Mouse (Mus musculus): ENCODE results near the gene Rdh5. TPM values are rescaled to one million over a fixed set of nuclear protein-coding genes. Genes with fewer than 3 reads are reported as not detected.
A peak's percentile ranks its signal among the peaks of the same experiment; 100 is the strongest.

Rdh5 gene
- 1 to 10 TPM; 8.6 to 9.5 TPM for total RNA-seq (2021)
- long read RNA-seq, experiment 1, partial matches to known transcripts = 0 of 8 reads
- long read RNA-seq, experiment 1, other reads (novel, unspliced or antisense) = 7 of 8 reads
- long read RNA-seq, experiment 2, partial matches to known transcripts = 1 of 6 reads
- long read RNA-seq, experiment 2, other reads (novel, unspliced or antisense) = 5 of 6 reads

GRCm38 (mm10) chr10:128922822-128923012 is at the start of gene Rdh5:
Gene Rdh5, minus strand, starts transcription at chr10:128922888.
- intact Hi-C loops (cut with DNase I) = no loop called here

GRCm38 (mm10) chr10:128970740-128971250 is 48.1 kb upstream of the Rdh5 start:
- intact Hi-C loops (cut with DNase I) = loop anchor here (10.0 kb wide), 1 partner anchor 236 kb away; no protein-coding TSS in a partner anchor
- DNase-seq = no peak

More at GRCm38 (mm10) chr10:128922822-128923012, at the start of gene Rdh5:
- DNase-seq = no peak

DNA sequence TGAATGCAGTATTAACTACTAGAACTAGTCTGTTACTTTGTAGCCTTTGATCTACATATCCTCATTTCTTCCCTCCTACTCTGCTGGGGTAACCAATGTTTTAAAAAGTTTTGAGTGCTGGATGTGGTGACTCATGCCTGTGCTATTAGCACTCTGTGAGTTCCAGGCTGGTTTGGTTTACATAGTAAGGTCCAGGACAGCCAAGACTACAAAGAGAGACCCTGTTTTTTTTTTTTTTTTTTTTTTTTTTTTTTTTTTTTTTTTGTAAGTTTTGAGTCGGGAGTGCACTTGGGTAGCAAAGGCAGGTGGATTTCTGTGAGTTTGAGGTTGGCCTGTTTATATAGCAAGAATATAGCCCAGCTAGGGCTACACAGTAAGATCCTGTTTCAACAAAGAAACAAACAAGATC is 45.7 kb upstream of the Rdh5 start:
- DNase-seq = no peak
- intact Hi-C loops (cut with DNase I) = no loop called here

GRCm38 (mm10) chr10:128965871-128966270 is 43.2 kb upstream of the Rdh5 start:
- DNase-seq = no peak

GRCm38 (mm10) chr10:128964961-128965360 is 42.3 kb upstream of the Rdh5 start:
- intact Hi-C loops (cut with DNase I) = no loop called here
- no peak for DNase-seq

More at GRCm38 (mm10) chr10:128965871-128966270, 43.2 kb upstream of the Rdh5 start:
- intact Hi-C loops (cut with DNase I) = no loop called here

DNA sequence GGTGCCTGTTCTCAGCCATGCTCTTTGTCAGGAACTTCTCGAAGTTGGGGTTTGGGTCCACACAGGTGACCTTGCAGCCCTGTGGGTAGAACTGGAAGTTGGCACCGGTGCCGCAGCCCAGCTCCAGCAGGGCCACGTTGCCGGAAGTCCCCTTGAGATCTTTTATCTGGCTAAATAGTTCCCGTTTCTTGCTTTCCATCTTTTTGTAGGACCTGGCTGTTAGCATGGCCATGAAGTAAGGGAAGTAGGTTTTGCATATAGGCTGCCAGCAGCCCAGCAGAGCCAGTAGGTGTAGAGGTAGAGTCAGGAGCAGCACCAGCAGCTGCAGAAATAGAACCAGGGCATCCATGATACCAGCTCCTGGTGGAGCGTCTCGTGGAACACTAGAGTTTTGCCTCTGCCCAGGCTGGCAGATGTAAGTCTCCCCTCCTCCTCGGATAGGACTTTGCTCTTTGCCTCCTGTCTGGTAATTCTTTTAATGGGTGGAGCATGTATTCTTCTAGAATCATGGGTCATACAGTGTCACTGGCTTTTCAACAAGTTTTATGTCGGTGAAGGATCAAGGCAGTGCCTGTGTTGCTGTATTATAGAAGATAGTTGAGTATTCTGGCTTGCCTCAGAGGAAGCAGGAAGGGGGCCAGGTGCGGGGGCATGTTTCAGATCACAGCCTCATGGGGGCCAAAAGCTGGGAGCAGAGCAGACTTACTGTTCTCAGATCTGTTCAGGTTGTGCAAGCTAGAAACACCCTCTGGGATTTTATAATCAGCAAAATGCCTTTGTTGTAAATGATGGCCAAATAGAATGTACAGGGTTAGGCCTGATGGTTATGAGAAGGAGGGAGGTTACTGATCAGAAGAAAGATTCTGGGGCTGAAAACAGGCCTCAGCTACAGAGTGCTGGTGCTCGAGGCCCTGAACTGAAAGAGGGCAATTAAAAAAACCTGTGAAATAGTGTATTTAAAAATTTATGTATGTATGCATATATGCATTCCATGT is 38.2 kb upstream of the Rdh5 start, which contains the start of gene Mettl7b:
TSS of gene Mettl7b (minus strand) at position 399 of the 995 bp plus-strand sequence.
- intact Hi-C loops (cut with DNase I) = no loop called here
- DNase-seq = no peak

- DNase-seq = no peak
- intact Hi-C loops (cut with DNase I) = no loop called here
These were observed 37.5 kb upstream of the Rdh5 start for GRCm38 (mm10) chr10:128960142-128960541.

DNA sequence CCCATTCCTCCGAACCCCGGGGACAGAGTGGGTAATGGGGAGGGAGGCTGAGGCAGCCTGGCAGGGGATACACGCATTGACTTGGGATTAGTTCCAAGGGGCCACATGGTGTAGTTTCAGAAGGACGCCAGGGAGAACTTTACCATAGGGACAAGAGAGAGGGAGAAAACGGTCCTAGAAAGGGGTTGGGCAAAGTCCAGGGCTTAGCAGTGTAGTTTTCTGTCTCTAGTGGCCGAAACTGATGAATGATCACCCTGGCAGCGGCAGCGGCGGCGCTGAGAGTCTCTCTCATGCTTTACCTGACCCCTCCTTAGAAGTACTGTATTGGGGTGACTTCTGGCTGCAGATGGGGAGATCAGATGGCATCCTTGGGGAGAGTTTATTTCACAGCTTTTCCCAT is 35.7 kb upstream of the Rdh5 start:
- no peak for DNase-seq
- intact Hi-C loops (cut with DNase I) = no loop called here

- intact Hi-C loops (cut with DNase I) = no loop called here
These were observed 27.7 kb upstream of the Rdh5 start for GRCm38 (mm10) chr10:128950208-128950887.

GRCm38 (mm10) chr10:128947496-128947895 is 24.8 kb upstream of the Rdh5 start:
- DNase-seq = no peak
- intact Hi-C loops (cut with DNase I) = no loop called here

More at GRCm38 (mm10) chr10:128950208-128950887, 27.7 kb upstream of the Rdh5 start:
- no peak for DNase-seq

DNA sequence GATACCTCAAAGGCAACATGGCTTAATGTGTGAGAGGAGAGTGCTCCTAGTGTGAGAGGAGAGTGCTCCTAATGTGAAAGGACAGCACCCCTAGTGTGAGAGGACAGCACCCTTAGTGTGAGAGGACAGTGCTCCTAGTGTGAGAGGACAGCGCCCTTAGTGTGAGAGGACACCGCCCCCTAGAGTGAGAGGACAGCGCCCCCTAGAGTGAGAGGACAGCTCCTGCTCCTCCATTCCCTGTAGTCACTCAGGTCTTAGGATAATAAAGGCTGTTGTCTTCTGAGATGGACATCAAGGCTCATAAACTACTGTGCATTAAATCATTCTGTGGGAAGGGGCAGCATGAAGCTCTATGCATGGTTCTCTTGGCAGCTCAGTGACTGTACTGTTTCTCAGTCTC is 23.0 kb upstream of the Rdh5 start:
- peak; percentile 55 to 77 for DNase-seq

GRCm38 (mm10) chr10:128940475-128941061 is 17.9 kb upstream of the Rdh5 start:
- intact Hi-C loops (cut with DNase I) = no loop called here
- no peak for DNase-seq

More for the DNA sequence above, 23.0 kb upstream of the Rdh5 start:
- intact Hi-C loops (cut with DNase I) = no loop called here

GRCm38 (mm10) chr10:128938974-128939373 is 16.3 kb upstream of the Rdh5 start:
- intact Hi-C loops (cut with DNase I) = no loop called here
- no peak for DNase-seq

DNA sequence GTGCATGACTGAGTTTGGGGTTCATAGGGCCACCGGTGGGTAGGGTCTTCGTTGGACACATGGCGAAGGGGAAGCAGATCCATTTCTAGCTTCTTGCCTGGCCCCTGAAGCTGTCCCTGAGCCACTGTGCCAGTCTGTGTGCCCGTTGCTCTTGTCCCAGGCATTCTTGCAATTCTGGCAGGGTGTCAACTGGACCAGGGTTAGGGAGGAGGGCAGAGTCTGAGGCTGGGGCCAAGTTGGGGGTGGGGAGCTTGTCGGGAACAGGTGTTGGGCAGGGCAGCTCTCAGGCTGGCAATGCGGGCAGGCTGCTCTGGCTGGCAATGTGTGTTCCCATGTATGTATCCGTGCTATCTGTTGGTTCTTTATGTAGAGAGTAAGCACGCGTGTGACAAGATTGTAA is 15.8 kb upstream of the Rdh5 start:
- intact Hi-C loops (cut with DNase I) = no loop called here
- DNase-seq = peak; percentile 81 to 90

- intact Hi-C loops (cut with DNase I) = loop anchor here (2.0 kb wide), 1 partner anchor 25 kb away; no protein-coding TSS in a partner anchor
- DNase-seq = peak in 1 of 2 experiments; percentile 35
These were observed 15.2 kb upstream of the Rdh5 start for GRCm38 (mm10) chr10:128937756-128938390.

DNA sequence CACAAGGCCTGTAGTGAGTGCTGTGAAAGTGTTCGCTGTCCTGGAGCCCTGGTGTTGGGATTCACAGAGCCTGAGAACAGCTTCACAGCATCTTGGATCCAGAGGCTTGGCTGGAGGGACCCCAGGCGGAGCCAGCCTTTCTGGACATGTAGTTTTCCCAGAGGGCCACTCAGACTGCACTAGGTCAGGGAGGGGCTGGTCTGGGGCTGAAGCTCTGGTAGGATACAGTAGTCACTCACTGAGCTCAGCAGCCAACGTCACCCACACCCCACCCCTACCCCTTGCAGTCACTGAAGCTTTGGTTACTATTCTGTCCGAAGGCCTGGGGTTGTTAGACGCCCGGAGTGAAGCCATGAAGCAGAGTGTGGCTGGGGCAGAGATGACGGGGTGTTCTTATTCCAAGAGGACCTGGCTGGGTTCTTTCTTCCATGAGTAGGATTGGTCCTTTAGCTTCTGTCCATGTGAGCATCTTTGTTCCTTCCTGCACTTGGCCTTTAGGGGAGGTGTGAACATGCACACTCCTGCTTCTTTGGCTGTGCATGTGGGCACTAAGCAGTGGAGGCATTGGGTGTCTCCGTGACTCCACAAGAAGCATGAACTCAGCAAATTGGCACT is 13.2 kb upstream of the Rdh5 start:
- intact Hi-C loops (cut with DNase I) = loop anchor here (2.0 kb wide), 1 partner anchor 23 kb away; no protein-coding TSS in a partner anchor
- DNase-seq = peak; percentile 51 to 63

GRCm38 (mm10) chr10:128934997-128935787 is 12.5 kb upstream of the Rdh5 start:
- intact Hi-C loops (cut with DNase I) = no loop called here
- DNase-seq = peak in 1 of 2 experiments; percentile 40

DNA sequence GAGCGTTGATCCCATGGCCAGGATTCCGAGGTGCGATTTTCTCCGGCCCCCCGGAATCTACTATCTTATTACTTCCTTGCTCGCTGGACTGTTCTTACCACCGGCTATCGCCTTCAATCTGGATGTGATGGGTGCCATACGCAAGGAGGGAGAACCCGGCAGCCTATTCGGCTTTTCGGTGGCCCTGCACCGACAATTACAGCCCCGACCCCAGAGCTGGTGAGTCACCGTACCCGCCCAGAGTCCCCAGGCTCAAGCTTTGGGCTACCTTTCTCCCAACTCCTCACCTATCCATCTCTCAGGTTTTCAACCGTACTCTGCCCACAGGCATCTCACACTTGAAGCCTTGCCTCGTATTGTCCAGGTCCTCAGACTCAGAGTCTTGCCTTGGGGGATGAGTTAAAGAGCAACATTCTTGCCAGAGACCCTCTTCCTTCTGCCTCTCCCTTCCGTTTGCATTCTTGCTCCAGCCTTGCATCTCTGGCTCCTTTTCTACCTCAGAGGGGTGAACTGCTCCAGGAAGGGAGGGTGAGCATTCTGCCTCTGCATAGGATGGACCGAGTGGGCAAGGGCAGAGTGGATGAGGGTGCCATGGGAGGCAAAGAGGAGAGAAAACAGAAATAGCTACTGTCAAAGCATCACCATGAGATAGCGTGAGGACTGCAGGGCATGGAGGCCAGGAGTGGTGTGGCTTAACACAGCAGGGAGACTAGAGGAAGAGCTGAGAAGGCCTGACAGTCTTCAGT is 11.5 kb upstream of the Rdh5 start:
- intact Hi-C loops (cut with DNase I) = no loop called here
- no peak for DNase-seq

Measured in heart, postnatal 14 days (tissue).